Mouse (Mus musculus) midbrain, embryonic 14.5 days (tissue): Measurements from ENCODE around the gene Gprin1. TPM values are rescaled to one million over a fixed set of nuclear protein-coding genes. Genes with fewer than 3 reads are reported as not detected.
A peak's percentile ranks its signal among the peaks of the same experiment; 100 is the strongest.

Experiments
- ATAC-seq: fragments of 200-750 bp; cut with Nextera tagmentation; 2 replicates; pipeline ENCODE4 v1.8.0; 2017; ENCODE audit warnings: moderate number of reproducible peaks, moderate library complexity; ENCODE audit not compliant: low FRiP score, low TSS enrichment
- DNase-seq: peaks from one replicate; pipeline ENCODE4 v3.0.0-alpha.2; 2015
- H3K27ac ChIP-seq: fragments of 300-500 bp; sonication (generic); replicated peaks from 2 replicates; pipeline ENCODE4 v1.5.1; 2014; ENCODE audit warnings: mild to moderate bottlenecking, low read depth, low read length, moderate library complexity
- H3K27me3 ChIP-seq: fragments of 300-500 bp; sonication (generic); 2 replicates; pipeline ENCODE4 v1.6.1; 2014; ENCODE audit warnings: low read length, control low read depth, mixed read lengths; ENCODE audit not compliant: control insufficient read depth, insufficient read depth
- H3K36me3 ChIP-seq: fragments of 300-500 bp; sonication (generic); 2 replicates; pipeline ENCODE4 v1.6.1; 2014; ENCODE audit warnings: low read length, control low read depth; ENCODE audit not compliant: control insufficient read depth, insufficient read depth
- H3K4me1 ChIP-seq: fragments of 300-500 bp; sonication (generic); 2 replicates; pipeline ENCODE4 v1.6.1; 2014; ENCODE audit warnings: mild to moderate bottlenecking, antibody characterized with exemption, low read length, control low read depth; ENCODE audit not compliant: control insufficient read depth, insufficient read depth
- H3K4me2 ChIP-seq: fragments of 300-500 bp; sonication (generic); 2 replicates; pipeline ENCODE4 v1.6.1; 2014; ENCODE audit warnings: mild to moderate bottlenecking, low read length, moderate library complexity
- H3K4me3 ChIP-seq: fragments of 300-500 bp; sonication (generic); replicated peaks from 2 replicates; pipeline ENCODE4 v1.5.1; 2014; ENCODE audit warnings: low read depth, low read length
- H3K9ac ChIP-seq: fragments of 300-500 bp; sonication (generic); replicated peaks from 2 replicates; pipeline ENCODE4 v1.6.1; 2014; ENCODE audit warnings: mild to moderate bottlenecking, low read length, moderate library complexity
- H3K9me3 ChIP-seq: fragments of 300-500 bp; sonication (generic); 2 replicates; pipeline ENCODE4 v1.6.1; 2016; ENCODE audit warnings: low read length, control low read depth, mixed read lengths; ENCODE audit not compliant: control insufficient read depth
- WGBS: fragments of 180-500 bp; shearing (Covaris S2); extraction: QIAGEN DNeasy Blood & Tissue Kit; methylation state at CpG from one replicate; pipeline ENCODE4 v1.1.7; 2014; 5-methylcytosine and 5-hydroxymethylcytosine counted together
- polyA plus RNA-seq: library from polyadenylated mRNA; unstranded; fragments of >200 nt; fragmentation: Nextera tagmentation; extraction: Ambion mirVana; gene quantifications from 2 replicates; pipeline ENCODE4 v1.2.1, GENCODE M21; 2014

Gprin1 gene
- 19.1 and 29.4 TPM in 2 replicates for polyA plus RNA-seq

DNA sequence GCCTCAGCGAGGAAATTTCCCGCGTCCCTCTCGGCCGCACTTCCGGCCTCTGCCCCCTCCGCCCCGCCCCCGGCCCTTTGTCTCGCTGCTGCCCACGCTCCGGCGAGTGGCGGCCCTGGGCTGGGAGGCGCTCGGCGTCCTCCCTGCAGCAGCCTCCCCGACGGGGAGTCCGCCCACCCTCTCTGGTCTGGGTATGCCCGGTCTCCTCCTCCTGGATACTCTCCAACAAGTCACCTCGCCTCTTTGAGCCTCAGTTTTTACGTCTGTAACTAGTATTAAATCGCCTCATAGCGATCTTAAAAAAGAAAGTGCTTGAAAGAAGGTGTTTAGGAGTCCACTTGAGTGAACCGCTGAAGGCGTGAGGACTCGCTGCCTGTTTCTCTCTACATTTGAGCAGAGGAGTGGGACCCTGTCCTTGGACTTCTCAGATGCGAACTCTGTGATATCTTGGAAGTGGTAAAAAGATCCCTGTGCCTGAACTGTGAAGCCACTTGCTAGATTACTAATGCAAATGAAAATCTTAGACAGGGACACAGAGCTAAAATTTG lies at the start of gene Gprin1:
Gene Gprin1, minus strand, starts transcription at position 11 of the 548 bp plus-strand sequence.
- H3K4me1 ChIP-seq, result peaks cover 45% of the 10 kb centered on the region
- ATAC-seq (peak; percentile 67), DNase-seq (no peak)
- peak within 1 kb of the TSS; percentile 61 for H3K4me3 ChIP-seq
- peak within 1 kb of the TSS; percentile 94 for H3K27ac ChIP-seq
- peak within 1 kb of the TSS; percentile 77 for H3K4me2 ChIP-seq
- H3K9ac ChIP-seq, result peak within 1 kb of the TSS; percentile 88
- H3K27me3 ChIP-seq, result 0 out of 2 replicates have a peak, but pooled peaks cover 8% of the 10 kb centered on the region
- WGBS, result 2% methylated on average over 29 of the region's 29 CpGs
- no peaks in the 10 kb centered on the region for H3K9me3 ChIP-seq
- no peaks in the 10 kb centered on the region for H3K36me3 ChIP-seq

DNA sequence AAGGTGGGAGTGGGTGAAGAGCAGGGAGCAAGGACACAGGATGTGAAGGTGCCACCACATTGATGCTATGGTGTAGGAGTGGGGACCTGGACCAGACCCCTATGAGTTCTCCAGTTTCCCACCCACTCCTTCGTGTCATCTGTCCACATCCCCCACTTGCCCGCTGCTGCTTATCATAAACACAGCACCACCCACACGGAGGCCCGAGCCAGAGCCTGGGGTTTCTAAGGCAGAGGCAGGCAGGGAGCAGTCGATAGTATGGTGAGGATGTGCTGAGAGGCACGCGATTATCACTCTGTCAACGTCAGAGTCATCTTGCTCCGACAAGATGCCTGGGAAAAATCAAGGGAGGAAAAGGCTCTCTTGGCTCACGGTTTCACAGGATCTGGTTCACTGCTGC lies 49.1 kb upstream of the Gprin1 start:
- H3K4me2 ChIP-seq, result no peak overlapping the region
- DNase-seq, result no peak
- H3K27me3 ChIP-seq, result no peaks in the 10 kb centered on the region
- WGBS, result 82% methylated on average over 10 of the region's 10 CpGs
- H3K4me3 ChIP-seq, result no peak overlapping the region
- no peaks in the 10 kb centered on the region for H3K4me1 ChIP-seq
- H3K27ac ChIP-seq, result no peak overlapping the region
- ATAC-seq, result no peak
- H3K9ac ChIP-seq, result no peak overlapping the region
- H3K9me3 ChIP-seq, result no peaks in the 10 kb centered on the region
- no peaks in the 10 kb centered on the region for H3K36me3 ChIP-seq

GRCm38 (mm10) chr13:54797861-54798643 lies 48.4 kb upstream of the Gprin1 start:
- Histone ChIP-seq H3K4me2 (no peak overlapping the region), H3K27ac (no peak overlapping the region), H3K4me3 (no peak overlapping the region), H3K9me3 (no peaks in the 10 kb centered on the region), H3K4me1 (no peaks in the 10 kb centered on the region), H3K36me3 (no peaks in the 10 kb centered on the region), H3K27me3 (no peaks in the 10 kb centered on the region), H3K9ac (no peak overlapping the region)
- no peak for ATAC-seq
- no peak for DNase-seq
- 86% methylated on average over 16 of the region's 16 CpGs for WGBS

DNA sequence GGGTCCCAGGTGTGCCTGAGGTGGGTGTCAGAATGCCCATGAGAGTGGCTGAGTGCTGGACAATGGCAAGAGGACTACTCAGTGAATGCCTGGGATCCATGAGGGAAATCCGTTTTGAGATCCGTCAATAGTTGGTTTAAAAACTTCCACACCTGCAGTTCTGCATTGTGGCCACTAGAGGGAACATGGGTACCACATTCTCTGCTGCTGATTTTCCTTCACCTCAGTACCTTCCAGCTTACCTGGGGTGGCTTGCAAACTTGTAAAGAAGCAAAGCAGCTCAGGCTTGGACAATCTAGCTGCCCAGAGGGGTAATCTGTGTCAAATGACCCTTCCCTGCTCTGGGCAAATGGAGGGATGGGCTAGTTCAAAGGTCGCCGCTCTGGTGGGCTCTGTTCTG lies 47.7 kb upstream of the Gprin1 start:
- DNase-seq, result peak; percentile 85
- 42% methylated on average over 4 of the region's 4 CpGs for WGBS
- no peak for ATAC-seq
- no peaks in the 10 kb centered on the region for H3K36me3 ChIP-seq
- no peak overlapping the region for H3K9ac ChIP-seq
- H3K27me3 ChIP-seq, result no peaks in the 10 kb centered on the region
- no peaks in the 10 kb centered on the region for H3K4me1 ChIP-seq
- no peaks in the 10 kb centered on the region for H3K9me3 ChIP-seq
- no peak overlapping the region for H3K27ac ChIP-seq
- no peak overlapping the region for H3K4me3 ChIP-seq
- no peak overlapping the region for H3K4me2 ChIP-seq

DNA sequence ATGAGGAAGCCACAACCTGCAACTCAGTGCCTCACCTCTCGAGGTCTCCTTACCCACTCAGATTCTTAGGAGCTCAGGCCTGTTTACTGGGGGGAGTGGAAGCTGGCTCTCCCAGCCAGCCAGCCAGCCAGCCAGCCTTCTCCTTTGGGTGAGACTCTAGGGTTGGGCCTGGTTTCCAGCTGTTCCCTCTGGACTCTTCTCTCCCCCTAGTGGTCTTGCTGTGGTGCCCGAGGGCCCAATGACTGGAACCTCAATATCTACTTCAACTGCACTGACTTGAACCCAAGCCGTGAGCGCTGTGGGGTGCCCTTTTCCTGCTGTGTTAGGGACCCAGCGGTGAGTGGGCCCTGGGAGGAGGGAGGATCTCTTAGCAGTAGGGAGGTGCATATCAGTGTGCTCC lies 45.2 kb upstream of the Gprin1 start:
- ATAC-seq (no peak), DNase-seq (no peak)
- no peak overlapping the region for H3K9ac ChIP-seq
- no peak overlapping the region for H3K4me3 ChIP-seq
- H3K27ac ChIP-seq, result no peak overlapping the region
- peaks cover 5% of the 10 kb centered on the region for H3K4me1 ChIP-seq
- 40% methylated on average over 5 of the region's 5 CpGs for WGBS
- H3K27me3 ChIP-seq, result peaks cover 6% of the 10 kb centered on the region; the same call in 1 of the 2 replicates
- H3K36me3 ChIP-seq, result no peaks in the 10 kb centered on the region
- no peak overlapping the region for H3K4me2 ChIP-seq
- H3K9me3 ChIP-seq, result no peaks in the 10 kb centered on the region

DNA sequence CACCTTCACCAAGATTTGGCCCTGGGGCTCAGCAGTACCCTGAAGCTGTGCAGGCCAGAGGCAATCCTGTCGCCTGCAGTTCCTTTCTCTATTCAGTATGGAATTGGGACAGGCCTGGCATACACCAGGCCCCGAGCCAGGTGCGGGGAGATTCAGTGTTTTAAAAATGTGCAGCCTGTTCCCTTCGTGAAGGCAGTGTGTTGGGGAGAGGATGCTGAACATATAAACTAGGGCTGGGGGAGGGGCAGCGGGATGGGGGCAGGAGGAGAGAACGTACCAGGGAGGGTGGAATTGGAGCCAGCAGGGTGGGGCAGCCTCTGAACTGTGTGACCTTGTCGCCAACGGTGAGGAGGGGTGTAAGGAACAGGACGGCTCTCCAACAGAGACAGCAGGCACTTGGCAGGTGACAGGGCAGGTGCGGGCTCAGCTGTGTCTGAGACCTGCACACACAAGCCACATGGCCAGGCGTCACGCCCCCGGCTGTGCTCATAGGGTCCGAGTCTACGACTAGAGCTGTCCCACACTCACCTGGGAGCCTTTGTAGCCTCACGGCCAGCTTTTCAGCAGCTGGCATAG lies 44.4 kb upstream of the Gprin1 start:
- peaks cover 7% of the 10 kb centered on the region for H3K4me1 ChIP-seq
- H3K27me3 ChIP-seq, result peaks cover 6% of the 10 kb centered on the region; the same call in 1 of the 2 replicates
- no peak overlapping the region for H3K9ac ChIP-seq
- H3K4me2 ChIP-seq, result no peak overlapping the region
- ATAC-seq (no peak), DNase-seq (no peak)
- no peak overlapping the region for H3K27ac ChIP-seq
- 80% methylated on average over 16 of the region's 16 CpGs for WGBS
- H3K36me3 ChIP-seq, result no peaks in the 10 kb centered on the region
- H3K4me3 ChIP-seq, result no peak overlapping the region
- H3K9me3 ChIP-seq, result no peaks in the 10 kb centered on the region

- peaks cover 6% of the 10 kb centered on the region; the same call in 1 of the 2 replicates for H3K27me3 ChIP-seq
- no peak overlapping the region for H3K4me3 ChIP-seq
- peaks cover 7% of the 10 kb centered on the region for H3K4me1 ChIP-seq
- 17% methylated on average over 21 of the region's 21 CpGs for WGBS
- no peaks in the 10 kb centered on the region for H3K36me3 ChIP-seq
- no peaks in the 10 kb centered on the region for H3K9me3 ChIP-seq
- no peak overlapping the region for H3K9ac ChIP-seq
- no peak overlapping the region for H3K4me2 ChIP-seq
- ATAC-seq (no peak), DNase-seq (peak; percentile 22)
- H3K27ac ChIP-seq, result no peak overlapping the region
Measured at GRCm38 (mm10) chr13:54792259-54793230, 42.9 kb upstream of the Gprin1 start.
